Mouse (Mus musculus) small intestine, adult 2 months (tissue): ENCODE results near the gene Ap5s1.

Source experiments
- CTCF ChIP-seq: fragments of 200-500 bp; IDR thresholded peaks from 2 replicates; pipeline ENCODE4 v1.5.1; 2012; ENCODE audit warnings: low read depth, mild to moderate bottlenecking, control low read depth, inconsistent platforms, low read length, moderate library complexity, mixed read lengths; ENCODE audit not compliant: insufficient replicate concordance, insufficient read length; ENCODE audit errors: extremely low read depth
- POLR2A ChIP-seq: fragments of 200-500 bp; IDR thresholded peaks from 2 replicates; pipeline ENCODE4 v1.6.1; 2012; ENCODE audit warnings: low read depth, mild to moderate bottlenecking, control low read depth, inconsistent platforms, low read length, moderate library complexity

DNA sequence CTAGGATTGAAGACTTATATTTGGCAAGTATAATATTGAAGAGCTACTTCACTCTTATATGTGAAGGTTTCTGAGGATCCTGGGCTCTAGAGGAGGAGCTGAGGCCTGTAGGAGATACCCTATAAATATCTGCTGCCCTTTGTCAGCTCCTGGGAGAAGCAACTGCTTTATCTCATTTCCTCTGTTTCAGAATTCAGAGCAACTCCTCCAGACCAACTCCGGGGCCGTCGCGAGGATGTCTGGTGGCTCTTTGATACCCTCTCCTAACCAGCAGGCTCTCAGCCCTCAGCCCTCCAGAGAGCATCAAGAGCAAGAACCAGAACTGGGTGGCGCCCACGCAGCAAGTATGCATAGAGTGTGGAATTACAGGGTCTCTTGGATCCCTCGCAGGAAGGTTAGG is 36.1 kb downstream of the Ap5s1 start:
- TF ChIP-seq POLR2A: no peak
- TF ChIP-seq CTCF: no peak
